Mouse (Mus musculus): Measurements from ENCODE around the gene Nfix. TPM values are rescaled to one million over a fixed set of nuclear protein-coding genes. Genes with fewer than 3 reads are reported as not detected.

Nfix gene
- total and polyA plus RNA-seq, 2 experiments from 2014 or later: 92.5 to 123 TPM

GRCm38 (mm10) chr8:84715893-84716468 lies 84.2 kb downstream of the Nfix start:
- Histone ChIP-seq H3K27me3 (ENCODE audit: insufficient read depth, low read length) (no peaks in the 10 kb centered on the region), H3K4me3 (ENCODE audit: low read length) (no peak overlapping the region), H3K27ac (0 out of 2 replicates have a peak overlapping the region, but pooled peaks have one; percentile 5), H3K4me1 (ENCODE audit: insufficient read depth, low read length) (peaks cover 8% of the 10 kb centered on the region; the same call in 1 of the 2 replicates), H3K9me3 (ENCODE audit: low read length) (no peaks in the 10 kb centered on the region), H3K36me3 (ENCODE audit: insufficient read depth, low read length) (no peaks in the 10 kb centered on the region; the same call in 1 of the 2 replicates), H3K4me2 (ENCODE audit: low read depth, low read length) (peak overlapping the region; percentile 22; the same call in 1 of the 2 replicates), H3K9ac (replicated peaks; ENCODE audit: low read length) (no peak overlapping the region; the same call in 1 of the 2 replicates)
- DNase-seq (ENCODE audit: low spot score) (no peak), ATAC-seq (no peak)
- no peak for TF ChIP-seq CTCF (IDR thresholded peaks at IDR 0.05; ENCODE audit: low read depth)
- WGBS: 17% methylated on average over 26 of the region's 27 CpGs

GRCm38 (mm10) chr8:84714161-84714560 lies 86.0 kb downstream of the Nfix start:
- ATAC-seq (no peak), DNase-seq (ENCODE audit: low spot score) (no peak)
- Histone ChIP-seq H3K4me2 (ENCODE audit: low read depth, low read length) (no peak overlapping the region), H3K36me3 (ENCODE audit: insufficient read depth, low read length) (no peaks in the 10 kb centered on the region; the same call in 1 of the 2 replicates), H3K27ac (peak overlapping the region; percentile 77), H3K27me3 (ENCODE audit: insufficient read depth, low read length) (no peaks in the 10 kb centered on the region), H3K4me3 (ENCODE audit: low read length) (no peak overlapping the region), H3K9me3 (ENCODE audit: low read length) (no peaks in the 10 kb centered on the region), H3K4me1 (ENCODE audit: insufficient read depth, low read length) (peaks cover 14% of the 10 kb centered on the region), H3K9ac (replicated peaks; ENCODE audit: low read length) (no peak overlapping the region)
- WGBS: 43% methylated on average over 4 of the region's 4 CpGs
- TF ChIP-seq CTCF (IDR thresholded peaks at IDR 0.05; ENCODE audit: low read depth): no peak

GRCm38 (mm10) chr8:84713381-84713780 lies 86.8 kb downstream of the Nfix start:
- no peaks in the 10 kb centered on the region; the same call in 1 of the 2 replicates for H3K36me3 ChIP-seq (ENCODE audit: insufficient read depth, low read length)
- peaks cover 14% of the 10 kb centered on the region for H3K4me1 ChIP-seq (ENCODE audit: insufficient read depth, low read length)
- H3K4me3 ChIP-seq (ENCODE audit: low read length): no peak overlapping the region
- 41% methylated on average over 4 of the region's 4 CpGs for WGBS
- no peaks in the 10 kb centered on the region for H3K9me3 ChIP-seq (ENCODE audit: low read length)
- H3K9ac ChIP-seq (replicated peaks; ENCODE audit: low read length): no peak overlapping the region
- H3K27ac ChIP-seq: peak overlapping the region; percentile 77
- DNase-seq (ENCODE audit: low spot score) (no peak), ATAC-seq (no peak)
- TF ChIP-seq CTCF (IDR thresholded peaks at IDR 0.05; ENCODE audit: low read depth): no peak
- H3K4me2 ChIP-seq (ENCODE audit: low read depth, low read length): no peak overlapping the region
- no peaks in the 10 kb centered on the region for H3K27me3 ChIP-seq (ENCODE audit: insufficient read depth, low read length)

- H3K4me3 ChIP-seq (ENCODE audit: low read length): no peak overlapping the region
- no peak overlapping the region for H3K4me2 ChIP-seq (ENCODE audit: low read depth, low read length)
- peaks cover 15% of the 10 kb centered on the region for H3K4me1 ChIP-seq (ENCODE audit: insufficient read depth, low read length)
- H3K9ac ChIP-seq (replicated peaks; ENCODE audit: low read length): no peak overlapping the region
- peak; percentile 33 for ATAC-seq
- H3K36me3 ChIP-seq (ENCODE audit: insufficient read depth, low read length): no peaks in the 10 kb centered on the region; the same call in 1 of the 2 replicates
- no peak for TF ChIP-seq CTCF (IDR thresholded peaks at IDR 0.05; ENCODE audit: low read depth)
- DNase-seq (ENCODE audit: low spot score): no peak
- peak overlapping the region; percentile 77 for H3K27ac ChIP-seq
- H3K9me3 ChIP-seq (ENCODE audit: low read length): no peaks in the 10 kb centered on the region
- no peaks in the 10 kb centered on the region for H3K27me3 ChIP-seq (ENCODE audit: insufficient read depth, low read length)
- WGBS: 11% methylated on average over 3 of the region's 3 CpGs
Observed at GRCm38 (mm10) chr8:84712759-84713120, 87.4 kb downstream of the Nfix start.

- DNase-seq (ENCODE audit: low spot score) (peak; percentile 89), ATAC-seq (peak; percentile 91)
- no peaks in the 10 kb centered on the region for H3K36me3 ChIP-seq (ENCODE audit: insufficient read depth, low read length)
- no peak overlapping the region for H3K4me3 ChIP-seq (ENCODE audit: low read length)
- peak; percentile 51 for TF ChIP-seq CTCF (IDR thresholded peaks at IDR 0.05; ENCODE audit: low read depth)
- no peaks in the 10 kb centered on the region for H3K27me3 ChIP-seq (ENCODE audit: insufficient read depth, low read length)
- H3K9ac ChIP-seq (replicated peaks; ENCODE audit: low read length): no peak overlapping the region
- peak overlapping the region; percentile 77 for H3K27ac ChIP-seq
- H3K4me2 ChIP-seq (ENCODE audit: low read depth, low read length): no peak overlapping the region
- WGBS: 17% methylated on average over 9 of the region's 11 CpGs
- H3K4me1 ChIP-seq (ENCODE audit: insufficient read depth, low read length): peaks cover 19% of the 10 kb centered on the region
- H3K9me3 ChIP-seq (ENCODE audit: low read length): no peaks in the 10 kb centered on the region
Observed at GRCm38 (mm10) chr8:84711933-84712758, 88.0 kb downstream of the Nfix start.

- Histone ChIP-seq H3K27me3 (ENCODE audit: insufficient read depth, low read length) (no peaks in the 10 kb centered on the region), H3K4me3 (ENCODE audit: low read length) (no peak overlapping the region), H3K36me3 (ENCODE audit: insufficient read depth, low read length) (no peaks in the 10 kb centered on the region), H3K27ac (peak overlapping the region; percentile 77), H3K4me2 (ENCODE audit: low read depth, low read length) (no peak overlapping the region), H3K4me1 (ENCODE audit: insufficient read depth, low read length) (peaks cover 23% of the 10 kb centered on the region), H3K9ac (replicated peaks; ENCODE audit: low read length) (no peak overlapping the region), H3K9me3 (ENCODE audit: low read length) (no peaks in the 10 kb centered on the region)
- no peak for TF ChIP-seq CTCF (IDR thresholded peaks at IDR 0.05; ENCODE audit: low read depth)
- 28% methylated on average over 3 of the region's 3 CpGs for WGBS
- DNase-seq (ENCODE audit: low spot score): no peak
- ATAC-seq: no peak
Observed at GRCm38 (mm10) chr8:84711312-84711711, 88.8 kb downstream of the Nfix start.

All from hindbrain, postnatal 0 days (tissue).